Mouse (Mus musculus) splenic B cell, adult 2 months (primary cell): ENCODE measurements around the gene Efcab9.

ENCODE experiments used
- DNase-seq: peaks from one replicate; pipeline ENCODE4 v3.0.0-alpha.2; 2011; ENCODE audit warnings: low read depth, low spot score
- H3K27me3 ChIP-seq: 2 replicates; pipeline ENCODE4 v1.6.1; 2012; ENCODE audit warnings: mild to moderate bottlenecking, low read length, moderate library complexity, mixed read lengths; ENCODE audit not compliant: control insufficient read depth, poor library complexity, insufficient read depth, severe bottlenecking
- H3K36me3 ChIP-seq: 2 replicates; pipeline ENCODE4 v1.6.1; 2012; ENCODE audit warnings: mild to moderate bottlenecking, low read length, moderate library complexity, mixed read lengths; ENCODE audit not compliant: control insufficient read depth, poor library complexity, insufficient read depth, severe bottlenecking

The Efcab9 gene

DNA sequence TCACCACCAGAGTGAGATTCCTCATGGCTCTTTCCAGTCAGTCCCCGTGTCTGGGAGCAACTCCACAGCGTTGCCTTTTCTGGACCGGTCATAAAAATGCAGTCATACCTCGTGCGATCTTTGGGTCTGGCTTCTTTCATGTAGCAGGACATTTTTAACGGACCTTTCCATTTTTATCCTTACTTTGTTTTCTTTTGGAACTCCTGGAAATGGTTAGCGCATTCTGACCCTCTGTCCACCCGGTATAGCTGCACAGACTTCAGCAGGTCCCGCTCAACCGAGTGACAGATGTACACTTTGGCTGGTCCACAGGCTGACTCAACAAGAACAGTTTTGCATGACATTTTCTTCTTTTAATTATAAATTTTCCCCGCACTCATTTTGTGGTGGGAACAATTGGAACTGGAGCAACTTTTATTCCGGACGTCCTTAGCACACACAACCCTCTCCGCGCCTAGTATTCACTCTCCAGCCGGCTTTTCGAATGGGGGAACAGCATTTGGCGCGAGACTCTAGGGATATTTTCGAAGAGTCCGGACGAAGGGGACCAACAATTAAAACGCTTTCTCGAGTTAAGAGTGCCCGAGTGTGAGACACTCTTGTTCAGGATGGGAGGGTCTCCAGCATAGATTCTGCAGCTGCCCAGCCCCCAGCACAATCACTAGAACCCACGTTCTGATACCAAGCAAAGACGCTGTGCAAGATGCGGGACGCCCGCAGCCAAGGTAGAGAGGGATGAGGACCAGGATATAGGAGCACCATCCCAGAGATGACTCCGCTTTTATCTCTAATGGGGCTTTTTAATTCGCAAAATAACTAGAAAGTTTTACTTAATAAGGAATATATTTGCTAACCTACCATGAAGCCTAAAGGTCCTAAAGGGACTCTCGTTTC, at the start of gene Efcab9:
TSS of gene Efcab9 (minus strand) at position 211 of the 894 bp plus-strand sequence.
- H3K27me3 ChIP-seq: no peaks in the 10 kb centered on the region
- H3K36me3 ChIP-seq: peaks cover 4% of the 10 kb centered on the region; the same call in 1 of the 2 replicates
- no peak for DNase-seq

DNA sequence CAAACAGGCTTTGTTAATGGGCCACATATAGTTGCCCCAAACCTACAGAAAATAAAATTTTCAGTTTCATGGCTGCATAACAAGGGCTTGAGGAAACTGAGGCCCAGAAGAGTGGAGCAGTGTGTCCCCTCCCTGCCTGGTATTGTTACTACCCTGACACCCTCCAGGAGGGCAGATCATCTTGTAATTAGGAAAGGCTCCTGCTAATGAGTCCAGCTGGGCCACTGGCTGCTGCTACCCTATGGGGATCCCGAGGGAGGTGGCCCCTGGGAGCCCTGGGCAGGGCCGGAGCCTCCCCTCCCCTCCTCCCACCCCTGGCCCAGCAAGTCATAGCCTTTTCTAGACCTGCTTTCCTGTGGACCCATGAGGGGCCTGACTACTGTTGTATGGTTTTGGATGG, 49.1 kb upstream of the Efcab9 start:
- Histone ChIP-seq H3K36me3 (peaks cover 10% of the 10 kb centered on the region), H3K27me3 (no peaks in the 10 kb centered on the region)
- DNase-seq: no peak

DNA sequence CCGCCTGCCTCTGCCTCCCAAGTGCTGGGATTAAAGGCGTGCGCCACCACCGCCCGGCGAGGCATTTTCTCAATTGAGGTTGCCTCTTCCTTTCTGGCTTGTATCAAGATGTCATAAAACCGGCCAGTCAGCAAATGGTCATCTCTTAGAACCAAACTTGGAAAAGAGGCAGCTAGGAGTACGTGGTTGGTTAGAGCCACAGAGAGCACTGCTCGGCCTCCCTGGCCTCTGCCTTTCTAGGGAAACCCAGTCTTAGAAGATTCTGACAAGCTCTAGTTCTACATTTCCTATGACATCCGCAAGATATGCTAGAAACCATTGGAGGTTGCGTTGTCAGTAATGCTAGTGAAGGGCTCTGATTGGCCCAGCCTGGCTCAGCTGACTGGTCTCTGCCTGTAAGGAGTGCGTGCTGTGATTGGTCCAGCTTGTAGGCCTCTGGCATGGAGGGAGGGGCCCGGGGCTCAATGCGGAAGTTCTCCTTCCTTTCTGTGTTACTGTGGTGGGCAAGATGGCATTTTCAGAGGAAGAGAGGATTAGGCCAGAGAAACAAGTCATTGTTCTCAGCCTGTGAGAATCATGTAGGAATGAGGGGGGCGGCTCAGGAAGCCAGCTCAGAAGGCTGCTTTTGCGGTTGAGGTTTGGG, 48.5 kb upstream of the Efcab9 start:
- Histone ChIP-seq H3K36me3 (peaks cover 10% of the 10 kb centered on the region; the same call in 1 of the 2 replicates), H3K27me3 (no peaks in the 10 kb centered on the region)
- DNase-seq: peak; percentile 74

DNA sequence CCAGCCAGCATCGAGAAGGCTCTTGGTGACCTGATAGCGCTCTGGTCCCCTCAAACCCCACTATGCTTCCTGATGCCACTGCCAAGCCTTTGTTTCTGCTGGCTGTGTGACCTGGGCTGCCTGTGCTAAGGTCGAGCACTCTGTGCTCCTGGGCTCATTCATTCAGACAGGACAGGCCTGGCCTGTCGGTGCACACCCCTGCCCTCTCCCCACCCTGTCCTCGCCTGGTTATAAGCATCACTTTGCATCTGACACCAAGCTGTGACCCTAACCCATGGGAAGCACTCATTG, 44.8 kb upstream of the Efcab9 start:
- Histone ChIP-seq H3K36me3 (peaks cover 8% of the 10 kb centered on the region; the same call in 1 of the 2 replicates), H3K27me3 (no peaks in the 10 kb centered on the region)
- DNase-seq: no peak

DNA sequence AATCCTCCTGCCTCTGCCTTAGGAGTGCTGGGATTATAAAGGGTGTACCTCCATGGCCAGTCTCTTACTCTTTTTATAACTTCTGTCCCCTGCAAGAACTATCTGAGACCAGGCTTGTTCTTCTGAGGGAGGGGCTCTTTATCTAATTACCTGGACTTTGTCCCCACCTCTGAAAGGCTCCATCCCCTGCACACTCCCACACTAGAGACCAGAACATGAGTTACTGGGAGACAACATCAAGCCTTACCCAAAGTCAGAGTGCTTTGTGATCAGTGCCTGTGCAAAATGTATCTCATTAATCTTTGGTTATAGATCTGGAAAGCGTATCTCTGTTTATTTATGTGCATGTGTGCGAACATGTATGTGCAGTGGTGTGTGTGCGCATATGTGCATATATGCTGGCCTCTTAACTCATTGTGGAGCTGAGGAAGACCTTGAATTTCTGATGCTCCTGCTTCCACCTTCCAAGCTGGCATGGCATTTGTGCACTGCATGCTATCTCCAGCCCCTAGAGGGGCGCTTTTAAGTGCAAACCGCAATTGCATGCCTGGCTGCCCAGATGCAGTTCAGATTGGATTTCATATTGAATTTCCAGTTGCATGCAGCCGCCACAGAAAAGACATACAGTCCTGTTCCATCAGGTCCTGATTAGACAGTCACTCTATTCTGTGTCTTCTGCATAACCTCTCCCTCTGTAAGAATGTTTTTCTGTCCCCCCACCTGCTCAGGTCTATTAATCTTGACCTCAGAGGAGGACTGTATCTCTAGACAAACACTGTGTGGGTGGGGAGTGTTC, 44.3 kb upstream of the Efcab9 start:
- no peak for DNase-seq
- H3K36me3 ChIP-seq: peaks cover 8% of the 10 kb centered on the region; the same call in 1 of the 2 replicates

DNA sequence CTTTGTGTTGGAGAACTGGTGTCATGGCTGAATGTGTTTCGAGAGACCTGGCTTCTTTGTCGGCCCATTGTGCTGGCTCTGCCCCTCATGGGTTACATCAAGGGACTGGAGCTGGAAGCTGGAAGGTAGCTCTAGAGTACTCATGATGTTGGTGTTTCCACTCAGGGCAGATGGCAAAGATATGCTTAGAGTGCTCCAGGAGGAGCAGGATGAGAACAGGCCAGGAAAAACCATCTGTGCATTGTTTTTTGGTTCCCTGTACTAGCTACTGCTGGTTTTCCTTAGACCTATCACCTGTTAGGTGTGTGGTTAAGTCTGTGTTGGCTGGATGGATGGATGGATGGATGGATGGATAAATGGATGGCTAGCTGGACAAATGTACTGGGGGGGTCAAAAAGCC, 41.8 kb upstream of the Efcab9 start:
- DNase-seq: no peak
- peaks cover 8% of the 10 kb centered on the region; the same call in 1 of the 2 replicates for H3K36me3 ChIP-seq

More for the DNA sequence above, 44.3 kb upstream of the Efcab9 start:
- H3K27me3 ChIP-seq: no peaks in the 10 kb centered on the region

DNA sequence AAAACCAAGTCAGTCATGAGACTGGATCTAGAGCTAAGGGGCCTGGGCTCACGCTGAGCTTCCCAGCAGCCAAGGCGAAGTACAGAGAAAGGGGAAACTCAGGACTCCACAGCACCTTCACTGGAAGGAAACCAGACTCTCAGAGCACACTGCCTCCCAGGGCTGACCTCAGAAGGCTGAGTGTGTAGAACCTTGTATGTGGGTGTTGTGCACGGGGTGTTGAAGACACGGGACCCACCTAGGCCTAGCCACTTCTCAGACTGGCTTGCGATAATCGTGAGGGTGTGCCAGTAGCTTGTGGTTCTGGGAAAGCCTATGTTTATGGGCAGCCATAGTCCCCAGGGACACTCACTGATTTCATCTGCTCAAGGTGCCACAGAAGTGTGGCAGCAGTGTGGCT, 39.2 kb upstream of the Efcab9 start:
- peak; percentile 47 for DNase-seq
- H3K27me3 ChIP-seq: no peaks in the 10 kb centered on the region
- peaks cover 2% of the 10 kb centered on the region; the same call in 1 of the 2 replicates for H3K36me3 ChIP-seq

More for the DNA sequence above, 41.8 kb upstream of the Efcab9 start:
- no peaks in the 10 kb centered on the region for H3K27me3 ChIP-seq

DNA sequence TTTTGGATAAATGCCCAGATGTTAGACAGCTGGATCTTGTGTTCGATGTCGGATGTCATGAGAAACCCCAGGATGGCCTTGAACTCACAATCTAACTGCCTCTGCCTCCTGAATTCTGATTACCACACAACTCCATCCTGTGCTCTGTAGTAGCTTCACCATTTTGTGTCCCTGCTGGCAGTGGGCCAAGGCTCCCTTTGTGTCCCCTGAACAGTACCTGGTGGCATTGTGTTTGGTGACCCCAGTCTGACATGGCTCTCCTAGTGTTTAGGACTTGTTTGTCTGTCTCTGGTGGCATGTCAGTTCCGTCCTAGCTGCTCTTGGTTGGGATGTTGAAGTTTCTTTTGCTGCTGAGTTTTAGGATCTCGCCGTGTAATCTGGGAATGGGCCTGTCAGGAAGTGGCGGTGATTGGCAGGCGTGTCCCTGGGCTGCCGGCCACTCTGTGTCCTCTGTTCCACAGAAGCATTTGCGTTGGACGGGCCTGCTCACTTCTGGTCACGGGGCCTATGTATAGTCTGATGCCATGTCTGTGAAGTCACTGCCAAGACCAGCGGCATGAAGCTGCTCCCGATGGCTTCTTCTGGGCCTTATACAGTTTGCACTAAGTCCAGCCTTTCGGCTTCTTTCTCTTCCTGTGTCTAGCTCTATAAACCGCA, 36.9 kb upstream of the Efcab9 start:
- Histone ChIP-seq H3K36me3 (no peaks in the 10 kb centered on the region; the same call in 1 of the 2 replicates), H3K27me3 (no peaks in the 10 kb centered on the region)
- DNase-seq: no peak

DNA sequence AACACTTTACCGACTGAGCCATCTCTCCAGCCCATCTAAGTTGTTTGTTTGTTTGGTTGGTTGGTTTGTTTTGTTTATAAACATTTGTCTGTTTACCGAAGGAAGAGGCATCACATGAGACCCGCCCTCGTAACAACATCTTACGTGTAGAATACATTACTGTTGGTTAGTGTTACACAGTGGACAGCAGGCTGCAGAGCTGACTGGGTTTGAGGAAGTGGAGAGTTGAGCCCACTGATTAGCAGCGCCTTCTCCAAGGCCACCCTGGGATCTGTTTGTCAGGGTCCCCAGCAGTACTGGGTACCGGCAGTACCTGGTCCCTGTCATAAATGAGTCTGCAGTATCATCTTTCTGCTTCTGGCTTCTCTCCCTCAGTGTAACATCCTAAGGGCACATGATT, 36.2 kb upstream of the Efcab9 start:
- peak; percentile 32 for DNase-seq
- H3K36me3 ChIP-seq: no peaks in the 10 kb centered on the region; the same call in 1 of the 2 replicates

DNA sequence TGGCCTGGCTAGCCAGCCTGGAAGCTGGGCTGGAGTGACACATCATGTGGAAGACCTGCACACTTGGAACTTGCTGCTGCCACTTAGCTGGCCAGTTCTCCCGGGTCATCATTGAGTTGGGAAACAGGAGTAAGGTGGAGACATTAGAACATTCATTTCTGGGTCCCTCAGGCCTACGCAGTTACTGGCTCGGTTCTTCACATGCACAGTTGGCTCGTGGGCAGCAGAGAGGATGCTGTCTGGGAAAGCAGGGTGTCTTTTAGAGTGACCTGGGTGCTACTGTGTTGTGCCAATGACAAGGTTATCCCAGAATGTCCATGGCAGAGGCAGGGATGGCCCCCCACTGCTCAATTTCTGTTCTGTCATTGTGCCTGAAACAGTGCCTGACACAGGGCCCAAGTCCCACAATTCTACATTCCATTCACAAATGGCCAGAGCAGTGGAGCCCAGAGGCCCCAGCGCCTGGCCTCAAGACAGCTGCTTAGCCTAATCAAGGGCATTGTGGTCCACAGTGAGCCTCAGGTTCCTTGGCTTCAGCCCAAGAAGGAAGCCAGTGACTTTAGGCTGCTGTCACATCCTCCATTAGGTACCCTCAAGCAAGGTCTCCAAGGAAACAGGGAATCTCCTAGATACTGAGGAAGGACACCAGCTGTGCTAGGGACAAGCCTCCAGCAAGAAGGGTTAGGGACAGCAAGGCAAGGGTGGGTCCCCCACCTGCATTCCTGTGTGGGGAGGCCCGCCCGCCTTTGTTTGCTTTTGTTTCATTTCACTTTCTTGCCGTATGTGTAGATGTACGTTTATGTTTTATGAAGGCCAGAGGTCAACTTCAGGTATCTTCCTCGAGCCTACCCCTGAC, 35.3 kb upstream of the Efcab9 start:
- Histone ChIP-seq H3K27me3 (no peaks in the 10 kb centered on the region), H3K36me3 (peaks cover 2% of the 10 kb centered on the region; the same call in 1 of the 2 replicates)
- no peak for DNase-seq

More for the DNA sequence above, 36.2 kb upstream of the Efcab9 start:
- no peaks in the 10 kb centered on the region for H3K27me3 ChIP-seq

DNA sequence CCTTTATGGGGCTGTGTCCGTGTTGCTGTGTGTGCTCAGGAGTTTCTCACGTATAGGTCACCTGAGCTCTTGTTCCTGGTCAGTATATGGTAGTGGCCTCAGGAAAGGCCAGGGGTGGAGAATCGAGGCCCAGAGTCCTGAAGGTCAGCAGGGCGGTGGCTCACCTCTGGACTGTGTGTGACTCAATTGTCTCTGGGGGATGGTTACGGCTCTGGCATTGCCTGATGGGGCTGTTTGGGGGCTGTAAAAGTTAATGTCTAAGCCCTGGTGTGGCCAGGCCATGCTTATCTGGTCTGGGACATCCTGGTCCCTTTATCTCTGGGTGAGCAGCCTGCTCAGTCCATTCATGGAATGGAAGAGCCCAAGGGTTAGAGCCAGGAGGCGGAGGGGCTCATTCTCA, 34.3 kb upstream of the Efcab9 start:
- peaks cover 2% of the 10 kb centered on the region for H3K36me3 ChIP-seq
- no peaks in the 10 kb centered on the region for H3K27me3 ChIP-seq
- no peak for DNase-seq

DNA sequence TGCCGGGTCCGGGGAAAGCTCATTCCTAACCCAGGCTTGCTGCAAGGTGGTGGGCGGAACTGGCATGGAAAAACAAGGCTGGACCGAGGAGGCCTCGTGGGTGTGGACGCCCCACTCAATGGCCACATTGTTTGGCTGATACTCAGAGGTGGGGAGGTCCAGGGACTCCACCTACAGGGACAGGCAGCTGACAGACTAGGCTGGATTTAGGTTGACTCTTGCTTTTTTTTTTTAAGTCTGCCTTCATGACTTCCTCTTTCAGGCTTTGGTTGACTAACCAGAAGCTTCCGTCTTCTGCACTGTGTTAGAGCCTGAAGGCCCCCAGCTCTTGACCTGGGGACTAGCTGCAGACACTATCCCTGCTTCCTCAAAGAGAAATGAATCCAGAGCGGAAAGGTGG, 33.2 kb upstream of the Efcab9 start:
- Histone ChIP-seq H3K36me3 (peaks cover 2% of the 10 kb centered on the region), H3K27me3 (no peaks in the 10 kb centered on the region)
- peak; percentile 89 for DNase-seq

DNA sequence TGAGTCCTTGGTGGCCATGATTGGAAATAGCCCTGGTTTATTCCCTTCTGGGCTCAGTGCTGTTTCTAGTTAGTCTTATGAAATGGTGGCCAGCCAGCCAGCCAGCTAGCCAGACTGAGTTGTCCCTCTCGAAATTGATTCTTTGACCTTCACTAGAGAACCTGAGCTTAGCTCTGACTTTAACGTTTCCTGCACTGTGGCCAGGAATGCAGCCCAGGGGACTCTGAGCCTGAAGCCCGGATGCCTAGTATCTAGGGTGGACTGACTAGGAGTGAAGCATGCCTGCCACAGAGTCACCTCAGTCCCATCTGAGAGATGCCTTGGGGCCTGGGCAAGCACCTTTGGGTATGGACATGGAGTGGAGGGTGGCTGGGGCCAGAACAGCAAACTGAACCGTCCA, 32.7 kb upstream of the Efcab9 start:
- H3K27me3 ChIP-seq: no peaks in the 10 kb centered on the region
- DNase-seq: no peak
- H3K36me3 ChIP-seq: peaks cover 2% of the 10 kb centered on the region
